Mouse (Mus musculus): ENCODE results near the gene Gjb3. TPM values are rescaled to one million over a fixed set of nuclear protein-coding genes. Genes with fewer than 3 reads are reported as not detected.

Gene Gjb3
- polyA plus RNA-seq, 1 experiment from 2014 or later: 3.5 TPM

DNA sequence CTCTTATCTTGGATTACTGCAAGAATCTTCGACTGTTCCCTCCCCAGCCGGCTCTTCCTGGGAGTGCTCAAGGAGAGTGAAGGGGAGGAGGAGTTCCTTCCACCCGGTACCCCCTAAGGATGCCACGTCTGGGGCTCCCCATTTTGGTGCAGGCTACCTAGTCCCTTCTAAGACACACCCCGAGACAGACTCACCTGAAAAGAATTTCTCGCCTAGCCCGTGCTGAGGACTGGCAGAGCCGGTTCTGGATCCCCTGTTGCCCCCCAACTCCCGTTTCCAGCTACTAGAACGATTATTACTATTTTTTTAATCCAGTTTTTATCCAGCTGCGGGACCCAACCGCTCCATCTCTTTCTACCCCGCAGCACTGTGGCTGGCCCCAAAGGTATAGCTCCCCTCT lies 893 bp downstream of the Gjb3 start:
- Histone ChIP-seq H3K27ac (no peak overlapping the region), H3K4me3 (peak overlapping the region; percentile 30), H3K4me1 (peaks cover 15% of the 10 kb centered on the region), H3K9me3 (no peaks in the 10 kb centered on the region), H3K36me3 (no peaks in the 10 kb centered on the region), H3K27me3 (peaks cover 89% of the 10 kb centered on the region), H3K4me2 (replicated peaks) (peak overlapping the region; percentile 53), H3K9ac (no peak overlapping the region)
- no peak for ATAC-seq (ENCODE audit: low FRiP score, low read depth)
- WGBS: 2% methylated on average over 13 of the region's 13 CpGs

DNA sequence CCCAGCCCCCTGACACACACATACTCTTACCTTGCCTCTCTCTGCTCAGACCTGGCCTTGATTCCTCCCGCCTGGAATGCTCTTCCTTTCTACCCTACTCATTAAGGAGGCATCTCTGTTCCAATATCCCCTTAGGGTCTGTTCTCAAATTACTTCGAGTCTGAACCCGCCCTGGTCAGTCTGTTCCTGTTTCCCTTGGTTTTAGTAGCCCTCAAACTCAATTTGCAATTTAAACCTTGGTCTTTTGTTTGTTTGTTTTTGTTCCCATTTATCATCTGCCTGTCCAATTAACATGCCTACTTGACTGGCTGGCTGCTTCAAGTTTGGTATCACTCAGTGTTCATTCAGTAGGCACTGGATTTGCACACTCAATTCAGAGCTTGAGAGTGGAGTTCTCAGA lies 1.6 kb downstream of the Gjb3 start:
- no peaks in the 10 kb centered on the region for H3K9me3 ChIP-seq
- no peak for ATAC-seq (ENCODE audit: low FRiP score, low read depth)
- no peak overlapping the region for H3K4me3 ChIP-seq
- peaks cover 85% of the 10 kb centered on the region for H3K27me3 ChIP-seq
- peaks cover 15% of the 10 kb centered on the region for H3K4me1 ChIP-seq
- H3K36me3 ChIP-seq: no peaks in the 10 kb centered on the region
- H3K4me2 ChIP-seq (replicated peaks): 0 out of 2 replicates have a peak overlapping the region, but pooled peaks have one; percentile 53
- WGBS: under 1% methylated on average over 3 of the region's 3 CpGs
- no peak overlapping the region for H3K27ac ChIP-seq
- no peak overlapping the region for H3K9ac ChIP-seq

DNA sequence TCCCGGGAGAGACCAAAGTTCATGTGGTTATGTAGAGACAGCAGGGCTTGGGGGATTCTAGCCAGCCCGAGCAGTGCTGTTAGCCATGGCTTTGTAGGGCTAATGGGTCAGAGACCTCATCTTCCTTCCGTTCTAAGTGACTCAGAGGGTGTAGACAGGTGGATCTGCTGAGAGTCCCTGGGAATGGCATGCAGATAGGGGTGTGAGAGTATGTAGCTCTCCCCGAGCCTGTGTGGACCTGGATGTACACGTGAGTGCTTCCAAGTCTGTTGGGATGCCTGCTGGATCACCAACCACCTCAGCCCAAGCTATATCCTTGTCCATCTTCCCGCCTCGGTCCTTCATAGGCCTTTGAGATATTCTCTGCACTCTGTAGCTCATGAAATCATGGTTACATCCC lies 2.3 kb downstream of the Gjb3 start:
- no peaks in the 10 kb centered on the region for H3K9me3 ChIP-seq

DNA sequence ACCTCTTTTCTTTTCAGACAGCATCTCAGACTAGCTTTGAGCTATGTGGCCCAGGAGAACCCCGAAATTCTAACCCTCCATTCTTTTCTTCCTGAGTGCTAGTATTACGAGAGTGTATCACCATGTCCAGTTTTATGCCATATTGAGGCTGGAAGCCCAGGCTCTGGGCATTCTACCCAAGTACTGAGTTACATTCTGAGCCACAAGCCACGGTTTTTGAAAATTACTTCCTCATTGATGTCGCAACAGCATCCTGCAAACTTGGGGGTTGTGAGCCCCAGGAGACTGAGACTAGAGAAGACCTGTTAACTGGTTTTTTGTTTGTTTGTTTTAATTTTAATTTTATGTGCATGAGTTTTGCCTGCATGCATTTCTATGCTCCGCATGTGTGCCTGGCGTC lies 2.9 kb downstream of the Gjb3 start:
- no peak overlapping the region for H3K9ac ChIP-seq
- H3K9me3 ChIP-seq: no peaks in the 10 kb centered on the region
- ATAC-seq (ENCODE audit: low FRiP score, low read depth): no peak
- 58% methylated on average over 6 of the region's 6 CpGs for WGBS
- no peak overlapping the region for H3K4me2 ChIP-seq (replicated peaks)
- peaks cover 15% of the 10 kb centered on the region for H3K4me1 ChIP-seq
- H3K27me3 ChIP-seq: peaks cover 74% of the 10 kb centered on the region
- H3K27ac ChIP-seq: no peak overlapping the region
- H3K36me3 ChIP-seq: no peaks in the 10 kb centered on the region
- H3K4me3 ChIP-seq: no peak overlapping the region

More for the DNA sequence above, 2.3 kb downstream of the Gjb3 start:
- Histone ChIP-seq H3K27me3 (peaks cover 79% of the 10 kb centered on the region), H3K36me3 (no peaks in the 10 kb centered on the region), H3K4me2 (replicated peaks) (no peak overlapping the region), H3K9ac (no peak overlapping the region), H3K4me3 (no peak overlapping the region), H3K27ac (no peak overlapping the region), H3K4me1 (peaks cover 15% of the 10 kb centered on the region)
- 57% methylated on average over 7 of the region's 7 CpGs for WGBS
- ATAC-seq (ENCODE audit: low FRiP score, low read depth): no peak

DNA sequence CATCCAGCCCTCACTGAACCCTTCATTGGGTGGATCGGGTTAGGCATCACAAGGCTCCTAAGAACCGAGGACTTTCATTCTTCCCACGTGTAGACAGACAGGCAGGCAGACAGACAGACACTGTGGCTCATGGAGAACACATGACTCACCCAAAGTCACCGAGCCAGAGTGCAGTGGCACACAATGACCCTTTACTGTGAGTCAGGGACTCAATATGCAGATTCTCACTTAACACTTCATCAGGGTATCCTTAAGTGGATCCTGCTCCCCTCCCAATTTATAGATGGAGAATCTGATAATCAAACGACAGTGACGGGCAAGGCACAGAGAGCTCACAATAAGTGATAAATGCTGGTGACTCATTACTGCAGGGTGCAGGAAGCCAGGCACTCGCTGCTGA lies 3.4 kb downstream of the Gjb3 start:
- no peak for ATAC-seq (ENCODE audit: low FRiP score, low read depth)
- H3K9me3 ChIP-seq: no peaks in the 10 kb centered on the region
- H3K4me2 ChIP-seq (replicated peaks): no peak overlapping the region
- H3K27ac ChIP-seq: no peak overlapping the region
- no peak overlapping the region for H3K9ac ChIP-seq
- 58% methylated on average over 7 of the region's 7 CpGs for WGBS
- H3K4me1 ChIP-seq: peaks cover 15% of the 10 kb centered on the region
- H3K36me3 ChIP-seq: no peaks in the 10 kb centered on the region
- H3K27me3 ChIP-seq: peaks cover 69% of the 10 kb centered on the region
- no peak overlapping the region for H3K4me3 ChIP-seq

DNA sequence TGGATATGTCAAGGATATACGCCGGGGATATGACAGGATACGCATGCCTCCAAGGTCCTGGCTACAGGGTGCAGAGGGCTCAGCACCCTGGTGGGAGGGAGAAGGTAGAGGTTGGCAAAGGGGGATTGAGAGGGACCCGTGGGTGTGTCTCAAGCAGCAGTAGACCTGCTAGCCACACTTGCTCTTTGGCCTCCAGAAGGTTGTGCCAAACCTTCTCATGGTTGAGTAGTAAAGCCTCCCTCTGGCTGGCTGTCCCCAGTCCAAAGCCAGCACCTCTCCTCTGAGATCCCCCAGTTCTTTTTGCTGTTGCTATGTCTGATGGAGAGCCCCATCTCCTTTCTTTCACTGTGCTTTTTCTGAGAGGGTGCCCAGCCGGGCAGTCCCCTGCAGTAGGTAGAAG lies 5.4 kb downstream of the Gjb3 start:
- Histone ChIP-seq H3K36me3 (no peaks in the 10 kb centered on the region), H3K4me3 (no peak overlapping the region), H3K9ac (no peak overlapping the region), H3K4me1 (peaks cover 7% of the 10 kb centered on the region), H3K27me3 (peaks cover 49% of the 10 kb centered on the region), H3K9me3 (no peaks in the 10 kb centered on the region), H3K4me2 (replicated peaks) (no peak overlapping the region), H3K27ac (no peak overlapping the region)
- 87% methylated on average over 5 of the region's 5 CpGs for WGBS
- ATAC-seq (ENCODE audit: low FRiP score, low read depth): no peak

DNA sequence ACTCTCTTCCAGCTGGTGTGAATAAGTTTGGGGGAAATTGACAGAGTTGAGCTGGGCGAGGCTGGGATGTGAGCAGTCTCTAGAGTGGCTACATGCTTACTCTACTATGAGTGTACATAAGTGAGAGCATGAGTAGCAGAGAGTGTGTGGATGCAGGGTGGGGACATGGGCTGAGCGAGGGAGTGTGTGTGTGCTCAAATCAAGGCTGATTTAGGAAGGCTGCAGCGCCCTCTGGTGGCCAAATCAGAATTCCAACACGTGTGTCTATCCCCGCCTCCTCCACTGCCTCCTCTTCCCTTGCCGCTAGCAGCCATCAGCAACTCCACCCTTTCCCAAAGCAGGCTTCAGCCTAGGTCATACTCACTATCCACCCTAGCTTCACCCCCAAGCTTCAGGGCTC lies 5.9 kb downstream of the Gjb3 start:
- Histone ChIP-seq H3K4me1 (peaks cover 2% of the 10 kb centered on the region; the same call in 1 of the 2 replicates), H3K4me2 (replicated peaks) (no peak overlapping the region), H3K27me3 (peaks cover 44% of the 10 kb centered on the region), H3K36me3 (no peaks in the 10 kb centered on the region), H3K27ac (no peak overlapping the region), H3K9me3 (no peaks in the 10 kb centered on the region), H3K4me3 (no peak overlapping the region), H3K9ac (no peak overlapping the region)
- WGBS: 10% methylated on average over 6 of the region's 6 CpGs
- ATAC-seq (ENCODE audit: low FRiP score, low read depth): peak; percentile 65; the same call in 1 of the 2 replicates

DNA sequence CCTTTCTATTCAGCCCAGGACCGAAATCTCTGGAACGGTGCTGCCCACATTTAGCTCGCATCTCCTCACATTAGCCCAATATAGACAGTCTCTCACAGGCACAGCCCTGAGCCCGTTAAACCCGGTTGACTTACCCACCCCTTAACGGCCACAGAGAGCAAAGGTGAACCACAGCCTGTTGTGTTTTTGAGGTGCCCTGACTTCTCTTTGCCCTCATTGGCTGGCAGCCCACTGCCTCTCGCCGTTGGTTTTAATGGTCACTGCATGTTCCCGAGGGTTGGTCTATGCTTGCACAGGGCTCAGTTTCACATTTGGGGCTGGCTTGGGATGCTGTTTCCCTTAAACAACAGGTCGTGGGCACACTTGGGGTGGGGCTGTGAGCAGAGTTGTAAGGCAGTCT lies 6.3 kb downstream of the Gjb3 start:
- 57% methylated on average over 10 of the region's 10 CpGs for WGBS
- H3K27me3 ChIP-seq: peaks cover 40% of the 10 kb centered on the region
- peak; percentile 12; the same call in 1 of the 2 replicates for ATAC-seq (ENCODE audit: low FRiP score, low read depth)

DNA sequence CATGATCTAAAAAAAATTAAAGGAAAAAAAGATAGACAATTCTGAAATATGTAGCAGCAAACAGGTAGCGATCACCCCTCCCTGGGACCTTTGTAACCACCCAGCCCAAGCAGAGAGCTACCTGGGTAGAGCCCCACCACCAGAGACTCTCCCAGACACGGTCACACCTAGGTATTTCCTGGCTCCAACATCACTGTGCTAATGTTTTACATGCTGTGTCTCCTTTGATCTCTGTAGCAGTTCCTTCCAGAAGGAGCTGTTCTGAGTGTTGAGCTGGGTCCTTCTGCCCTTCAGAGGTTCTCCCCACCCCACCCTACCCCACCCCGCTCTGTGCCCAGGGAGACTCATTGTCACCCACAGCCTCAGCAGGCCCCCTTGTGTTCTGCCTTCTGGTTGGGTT lies 7.0 kb downstream of the Gjb3 start:
- no peak for ATAC-seq (ENCODE audit: low FRiP score, low read depth)
- peaks cover 34% of the 10 kb centered on the region for H3K27me3 ChIP-seq
- H3K36me3 ChIP-seq: no peaks in the 10 kb centered on the region
- H3K4me2 ChIP-seq (replicated peaks): no peak overlapping the region
- H3K4me1 ChIP-seq: no peaks in the 10 kb centered on the region
- no peak overlapping the region for H3K4me3 ChIP-seq
- H3K27ac ChIP-seq: no peak overlapping the region
- no peaks in the 10 kb centered on the region for H3K9me3 ChIP-seq
- no peak overlapping the region for H3K9ac ChIP-seq
- 62% methylated on average over 3 of the region's 3 CpGs for WGBS

More for the DNA sequence above, 6.3 kb downstream of the Gjb3 start:
- Histone ChIP-seq H3K4me3 (no peak overlapping the region), H3K9me3 (no peaks in the 10 kb centered on the region), H3K36me3 (no peaks in the 10 kb centered on the region), H3K4me1 (no peaks in the 10 kb centered on the region), H3K4me2 (replicated peaks) (no peak overlapping the region), H3K9ac (no peak overlapping the region), H3K27ac (no peak overlapping the region)

DNA sequence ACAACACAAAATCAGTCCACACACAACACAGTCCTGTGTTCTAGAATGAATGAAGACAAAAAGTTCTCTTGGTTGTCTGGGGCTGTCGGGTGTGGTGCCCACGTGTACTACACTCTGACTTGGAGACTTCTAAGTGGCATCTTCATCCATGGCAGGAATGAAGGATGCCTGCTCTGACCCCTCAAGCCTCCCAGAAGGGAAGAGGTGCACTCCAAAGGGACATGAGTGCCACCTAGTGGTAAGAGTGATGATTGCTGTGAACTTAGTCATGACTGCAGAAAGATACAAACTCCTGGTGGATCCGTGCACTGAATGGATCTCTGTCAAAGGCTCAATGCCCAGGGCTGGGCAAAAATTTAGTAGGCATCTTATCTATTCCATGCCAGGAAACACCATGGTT lies 11.0 kb downstream of the Gjb3 start:
- H3K4me1 ChIP-seq: no peaks in the 10 kb centered on the region

DNA sequence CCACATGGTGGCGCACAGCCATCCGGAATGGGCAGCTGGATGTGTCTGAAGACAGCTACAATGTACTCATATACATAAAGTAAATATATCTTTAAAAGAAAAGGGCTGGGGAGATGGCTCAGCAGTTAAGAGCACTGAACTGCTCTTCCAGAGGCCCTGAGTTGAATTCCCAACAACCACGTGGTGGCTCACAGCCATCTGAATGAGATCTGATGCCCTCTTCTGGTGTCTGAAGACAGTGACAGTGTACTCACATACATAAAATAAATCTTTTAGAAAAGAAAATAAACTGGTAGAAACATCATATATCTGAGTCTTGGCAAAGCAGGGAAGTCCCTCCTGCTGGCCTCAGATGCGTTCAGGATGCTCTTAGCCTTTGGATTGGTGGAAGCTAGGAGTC lies 13.5 kb downstream of the Gjb3 start:
- peaks cover 10% of the 10 kb centered on the region for H3K4me1 ChIP-seq
- no peak for ATAC-seq (ENCODE audit: low FRiP score, low read depth)
- no peak overlapping the region for H3K4me3 ChIP-seq
- no peaks in the 10 kb centered on the region for H3K36me3 ChIP-seq
- no peak overlapping the region for H3K4me2 ChIP-seq (replicated peaks)
- no peak overlapping the region for H3K9ac ChIP-seq
- H3K27me3 ChIP-seq: peaks cover 31% of the 10 kb centered on the region
- 61% methylated on average over 4 of the region's 4 CpGs for WGBS
- no peak overlapping the region for H3K27ac ChIP-seq
- H3K9me3 ChIP-seq: no peaks in the 10 kb centered on the region

More for the DNA sequence above, 11.0 kb downstream of the Gjb3 start:
- Histone ChIP-seq H3K4me2 (replicated peaks) (no peak overlapping the region), H3K4me3 (no peak overlapping the region), H3K36me3 (no peaks in the 10 kb centered on the region), H3K9ac (no peak overlapping the region), H3K27ac (no peak overlapping the region), H3K9me3 (no peaks in the 10 kb centered on the region), H3K27me3 (peaks cover 9% of the 10 kb centered on the region; the same call in 1 of the 2 replicates)
- WGBS: 6% methylated on average over 3 of the region's 3 CpGs
- ATAC-seq (ENCODE audit: low FRiP score, low read depth): no peak

DNA sequence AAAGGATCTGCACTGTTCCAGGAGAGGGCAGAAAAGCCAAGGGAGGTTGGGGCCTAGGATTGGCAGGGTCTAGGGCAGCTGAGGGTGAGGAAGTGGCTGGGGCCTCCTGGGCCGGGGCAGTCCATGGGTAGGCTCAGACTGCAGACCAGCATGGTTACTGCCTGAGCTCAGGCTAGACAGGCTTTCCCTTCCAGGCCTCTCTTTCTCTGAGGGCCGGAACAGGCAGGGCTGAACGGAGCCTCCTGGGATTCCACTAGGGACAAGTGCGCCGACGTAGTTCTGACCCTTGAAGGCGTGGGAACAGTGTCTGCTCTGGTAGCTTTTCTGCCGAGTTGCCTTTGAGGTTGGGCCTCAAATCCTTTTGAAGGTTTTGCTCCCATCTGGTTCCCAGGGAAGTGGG lies 14.9 kb downstream of the Gjb3 start:
- WGBS: 86% methylated on average over 8 of the region's 8 CpGs
- Histone ChIP-seq H3K27me3 (peaks cover 42% of the 10 kb centered on the region), H3K27ac (no peak overlapping the region), H3K36me3 (no peaks in the 10 kb centered on the region), H3K9me3 (no peaks in the 10 kb centered on the region), H3K4me2 (replicated peaks) (no peak overlapping the region), H3K9ac (no peak overlapping the region), H3K4me1 (peaks cover 10% of the 10 kb centered on the region), H3K4me3 (no peak overlapping the region)
- ATAC-seq (ENCODE audit: low FRiP score, low read depth): no peak

DNA sequence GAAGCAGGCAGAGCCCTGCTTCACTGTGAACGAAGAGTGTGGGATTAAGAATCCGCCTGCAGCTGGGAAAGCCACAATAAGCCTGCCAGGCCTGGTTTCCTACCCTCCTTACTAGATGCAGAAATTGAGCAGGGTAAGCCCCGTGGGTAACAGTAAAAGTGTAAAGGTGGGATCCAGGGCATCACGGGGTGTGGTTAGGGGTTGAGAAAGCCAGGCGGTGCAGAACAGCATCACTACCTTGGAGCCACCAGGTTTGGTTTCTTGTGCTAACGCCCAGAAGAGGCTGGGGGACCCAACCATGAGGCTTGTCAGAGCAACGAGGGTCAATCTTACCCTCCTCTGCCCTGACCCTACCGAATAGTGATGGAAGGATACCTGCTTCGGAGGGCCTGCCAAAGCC lies 16.1 kb downstream of the Gjb3 start:
- no peak for ATAC-seq (ENCODE audit: low FRiP score, low read depth)
- H3K4me1 ChIP-seq: peaks cover 10% of the 10 kb centered on the region
- no peak overlapping the region for H3K27ac ChIP-seq
- WGBS: 49% methylated on average over 9 of the region's 9 CpGs
- no peak overlapping the region for H3K4me3 ChIP-seq
- peaks cover 42% of the 10 kb centered on the region for H3K27me3 ChIP-seq
- no peak overlapping the region; the same call in 1 of the 2 replicates for H3K9ac ChIP-seq
- H3K9me3 ChIP-seq: no peaks in the 10 kb centered on the region
- H3K4me2 ChIP-seq (replicated peaks): peak overlapping the region; percentile 96
- H3K36me3 ChIP-seq: no peaks in the 10 kb centered on the region
